Mouse (Mus musculus): ENCODE measurements around the gene Psmg3.

Gene Psmg3

DNA sequence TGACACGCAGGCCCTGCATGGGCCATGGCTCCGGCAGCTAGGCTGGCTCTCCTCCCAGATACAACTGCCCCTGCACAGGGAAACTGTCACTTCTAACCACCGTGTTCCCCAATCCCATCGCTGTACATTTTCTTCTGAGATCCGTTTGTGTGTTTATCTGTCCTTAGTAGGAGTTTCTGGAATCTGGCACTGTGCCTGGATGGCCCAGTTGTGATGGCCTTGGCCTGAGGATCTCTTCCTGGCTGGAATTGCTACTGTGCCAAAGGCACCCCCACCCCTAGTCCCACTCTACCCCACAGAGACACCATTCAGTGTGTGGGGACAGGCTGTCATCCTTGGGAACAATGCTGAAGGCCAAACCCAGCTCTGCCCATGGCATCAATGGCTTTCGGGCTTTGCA, 10.7 kb downstream of the Psmg3 start:
- DNase-seq: no peak

GRCm38 (mm10) chr5:139813963-139814381, 12.7 kb downstream of the Psmg3 start:
- no peak for DNase-seq

- DNase-seq: no peak
These were observed 13.6 kb downstream of the Psmg3 start for GRCm38 (mm10) chr5:139813126-139813490.

- DNase-seq: no peak
These were observed 14.1 kb downstream of the Psmg3 start for GRCm38 (mm10) chr5:139812398-139813125.

DNA sequence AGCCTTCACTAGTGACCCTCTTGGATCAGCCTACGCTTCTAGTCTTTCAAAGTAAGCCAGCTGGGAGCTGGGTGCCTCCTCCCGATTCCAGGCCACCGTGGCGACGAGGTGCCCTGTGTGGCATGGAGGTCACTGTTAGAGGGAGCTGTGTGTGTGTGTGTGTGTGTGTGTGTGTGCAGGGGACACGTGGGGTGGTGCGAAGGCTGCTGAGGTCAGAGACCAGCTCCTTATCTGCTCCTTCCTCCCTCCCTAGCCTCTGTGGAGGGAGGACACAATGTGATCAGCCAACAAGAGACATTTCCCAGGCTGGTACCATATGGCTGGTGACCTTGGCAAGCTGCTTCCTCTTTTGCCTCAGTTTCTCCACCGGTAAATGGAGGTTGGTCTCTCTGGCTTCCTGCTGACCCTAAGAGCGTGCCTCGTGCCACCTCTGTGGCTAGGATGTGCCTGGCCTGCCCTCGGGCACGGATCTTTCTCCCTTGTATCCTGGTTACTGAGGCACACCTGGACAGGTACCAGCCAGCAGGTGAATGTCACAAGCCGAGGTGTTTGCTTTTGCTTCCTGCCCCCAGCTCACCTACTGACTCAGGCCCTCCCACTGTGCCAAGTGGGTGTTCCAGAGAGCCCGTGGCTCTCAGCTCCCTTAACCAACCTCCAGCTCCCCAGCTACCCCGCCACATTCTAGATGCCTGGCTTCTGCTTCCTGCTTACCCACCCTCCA, 14.8 kb downstream of the Psmg3 start:
- DNase-seq: no peak

- DNase-seq: no peak
These were observed 17.3 kb downstream of the Psmg3 start for GRCm38 (mm10) chr5:139809397-139809796.

DNA sequence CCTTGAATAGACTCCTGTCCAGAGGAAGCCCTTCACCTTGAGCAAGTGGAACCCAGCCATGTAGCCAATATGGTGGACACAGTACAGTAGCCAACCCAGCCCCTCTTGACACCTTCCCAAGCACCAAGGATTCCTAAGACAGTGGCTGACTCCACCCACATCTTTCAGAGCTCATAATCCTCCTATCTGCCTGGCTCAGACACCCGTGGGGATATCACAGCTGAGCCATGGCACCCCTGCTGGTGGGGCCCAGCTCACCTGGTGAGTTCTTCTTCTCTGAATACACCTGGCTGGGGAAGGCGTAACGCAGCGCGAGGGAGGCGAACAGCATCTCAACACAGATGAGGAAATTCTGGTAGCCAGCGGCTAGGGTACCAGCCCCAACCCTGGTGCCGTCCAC, 20.8 kb downstream of the Psmg3 start:
- DNase-seq: no peak

GRCm38 (mm10) chr5:139804573-139805111, 22.0 kb downstream of the Psmg3 start:
- no peak for DNase-seq

DNA sequence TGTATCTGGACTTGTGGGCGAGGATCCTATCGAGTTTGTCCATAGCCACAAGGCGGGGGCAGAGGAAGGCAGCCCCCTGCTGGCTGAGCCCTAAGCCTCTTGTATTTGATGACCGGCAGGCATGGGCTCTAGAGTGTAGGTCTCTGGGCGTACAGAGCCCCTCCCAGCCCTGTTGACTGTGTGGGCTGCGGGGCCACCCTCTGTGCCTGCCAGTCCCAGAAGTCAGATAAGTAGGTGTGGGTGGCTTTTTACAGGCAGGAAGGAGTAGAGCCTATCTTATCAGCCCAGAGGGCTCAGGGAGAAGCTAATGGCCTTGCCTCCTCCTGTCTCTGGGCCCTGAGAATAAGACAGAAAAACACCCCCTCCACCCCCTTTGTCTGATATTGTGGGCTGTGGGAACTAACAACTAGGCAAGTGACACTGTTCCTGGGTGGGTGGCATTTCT, 22.6 kb downstream of the Psmg3 start:
- no peak for DNase-seq

DNA sequence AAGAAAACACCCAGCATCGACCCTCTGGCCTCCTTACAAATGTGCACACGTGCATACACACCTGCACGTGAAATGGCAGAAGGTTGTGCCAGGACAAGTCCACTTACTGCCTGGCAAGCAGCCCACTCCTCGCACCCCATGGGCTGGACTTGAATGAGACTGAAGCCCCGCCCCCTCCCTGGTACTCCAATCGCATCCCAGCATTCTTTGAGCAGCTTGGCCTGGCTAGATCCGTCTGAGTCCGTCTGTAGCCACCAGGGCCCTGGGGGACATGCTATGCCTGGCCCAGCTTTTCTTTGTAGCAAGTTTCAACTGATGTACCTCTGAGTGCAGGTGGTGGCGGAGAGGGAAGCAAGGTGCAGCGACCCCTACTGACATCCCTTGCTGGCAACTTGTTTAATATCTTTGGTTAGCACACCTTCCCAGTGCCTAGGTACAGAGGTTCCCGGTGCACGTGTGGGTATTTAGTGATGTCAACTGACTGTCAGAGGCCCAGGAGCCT, 23.0 kb downstream of the Psmg3 start:
- no peak for DNase-seq

DNA sequence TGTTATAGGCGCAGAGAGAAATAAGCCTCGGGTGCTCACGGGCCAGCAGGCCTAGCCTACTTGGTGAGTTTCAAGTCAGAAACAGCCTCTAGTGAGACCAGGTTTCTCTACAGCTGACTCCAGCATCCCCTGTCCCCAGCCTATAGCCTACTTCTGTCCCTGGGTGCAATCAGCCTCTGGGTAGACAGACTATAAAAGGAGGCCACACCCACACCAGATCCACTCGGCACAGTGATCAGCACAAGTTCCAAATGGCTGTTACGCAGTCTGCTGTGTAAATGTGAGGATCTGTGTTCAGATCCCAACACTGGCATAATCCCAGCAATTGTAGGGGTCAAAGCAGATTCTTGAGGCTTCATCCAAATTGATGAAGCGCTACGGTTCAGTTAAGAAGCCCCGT, 23.5 kb downstream of the Psmg3 start:
- DNase-seq: no peak

GRCm38 (mm10) chr5:139801880-139802279, 24.8 kb downstream of the Psmg3 start:
- no peak for DNase-seq

GRCm38 (mm10) chr5:139801231-139801630, 25.5 kb downstream of the Psmg3 start:
- no peak for DNase-seq

DNA sequence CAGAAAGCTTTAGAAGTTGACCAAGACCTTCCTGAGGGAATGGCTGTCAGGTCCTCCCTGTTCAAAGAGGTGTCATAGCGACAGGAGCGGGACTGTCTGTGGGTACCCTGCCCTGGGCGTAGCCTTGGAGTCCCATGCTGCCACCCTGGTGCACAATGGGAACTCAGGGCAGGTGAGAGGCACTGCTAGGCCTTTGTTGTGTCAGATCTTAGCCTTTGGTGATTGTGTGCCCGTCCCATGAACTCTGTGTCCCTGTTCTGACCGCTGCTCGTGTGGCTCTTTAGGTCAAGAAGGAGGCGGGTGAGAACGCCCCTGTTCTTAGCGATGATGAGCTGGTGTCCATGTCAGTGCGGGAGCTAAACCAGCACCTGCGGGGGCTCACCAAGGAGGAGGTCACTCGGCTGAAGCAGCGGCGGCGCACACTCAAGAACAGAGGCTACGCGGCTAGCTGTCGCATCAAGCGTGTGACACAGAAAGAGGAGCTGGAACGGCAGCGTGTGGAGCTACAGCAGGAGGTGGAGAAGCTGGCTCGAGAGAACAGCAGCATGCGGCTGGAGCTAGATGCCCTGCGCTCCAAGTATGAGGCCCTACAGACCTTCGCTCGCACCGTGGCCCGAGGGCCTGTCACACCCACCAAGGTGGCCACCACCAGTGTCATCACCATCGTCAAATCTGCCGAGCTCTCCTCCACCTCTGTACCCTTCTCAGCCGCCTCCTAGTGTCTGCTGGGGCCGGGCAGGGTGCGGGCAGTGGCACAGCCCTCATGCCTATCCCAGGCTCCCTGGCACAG, 26.7 kb downstream of the Psmg3 start:
- no peak for DNase-seq

- no peak for DNase-seq
These were observed 27.6 kb downstream of the Psmg3 start for GRCm38 (mm10) chr5:139799041-139799440.

- no peak for DNase-seq
These were observed 28.4 kb downstream of the Psmg3 start for GRCm38 (mm10) chr5:139798168-139798900.

GRCm38 (mm10) chr5:139797473-139798167, 29.1 kb downstream of the Psmg3 start:
- DNase-seq: no peak

- DNase-seq: no peak
These were observed 29.8 kb downstream of the Psmg3 start for GRCm38 (mm10) chr5:139796900-139797299.

- DNase-seq: no peak
These were observed 30.6 kb downstream of the Psmg3 start for GRCm38 (mm10) chr5:139796001-139796620.

DNA sequence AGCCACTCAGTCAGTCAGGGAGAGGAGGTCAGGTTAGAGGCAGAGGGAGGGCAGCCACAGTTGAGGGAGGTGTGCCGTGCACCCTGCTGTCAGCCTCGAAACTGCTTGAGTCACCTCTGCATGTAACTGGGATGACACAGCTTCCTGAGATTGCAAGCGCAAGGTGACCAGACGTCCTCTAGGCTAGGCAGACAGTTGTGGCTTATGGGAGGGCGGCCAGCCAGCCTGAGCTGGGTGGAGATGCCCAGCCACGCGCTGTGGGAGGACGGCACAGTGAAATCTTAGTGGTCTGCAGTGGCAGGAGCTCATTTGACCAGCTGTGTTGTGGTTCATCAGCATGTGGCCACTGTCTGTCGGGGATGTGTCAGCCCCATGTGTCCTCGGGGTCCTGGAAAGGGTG, 31.7 kb downstream of the Psmg3 start:
- DNase-seq: no peak

GRCm38 (mm10) chr5:139794137-139794536, 32.5 kb downstream of the Psmg3 start:
- DNase-seq: no peak

All from thymus, adult 18-20 months (tissue).